Mouse (Mus musculus) forebrain, postnatal 0 days (tissue): ENCODE measurements at regions not wholly inside any gene's neighbourhood (a gene's known extent, or its start where the extent isn't known, plus 50 kb on each side); places are given as distances from the start of the nearest gene placed in this dataset.

Experiments
- ATAC-seq: fragments of 200-750 bp; cut with Nextera tagmentation; 2 replicates; pipeline ENCODE4 v1.8.0; 2017; ENCODE audit warnings: mild to moderate bottlenecking, moderate library complexity
- DNase-seq: peaks from one replicate; pipeline ENCODE4 v3.0.0-alpha.2; 2015
- H3K27ac ChIP-seq: fragments of 300-500 bp; sonication (generic); 2 replicates; pipeline ENCODE4 v1.5.1; 2014; ENCODE audit warnings: low read depth, mild to moderate bottlenecking, antibody characterized with exemption, low read length, moderate library complexity, mixed read lengths
- H3K27me3 ChIP-seq: fragments of 300-500 bp; sonication (generic); 2 replicates; pipeline ENCODE4 v1.6.1; 2014; ENCODE audit warnings: mild to moderate bottlenecking, low read length, mixed read lengths; ENCODE audit not compliant: insufficient read depth
- H3K36me3 ChIP-seq: fragments of 300-500 bp; sonication (generic); 2 replicates; pipeline ENCODE4 v1.6.1; 2014; ENCODE audit warnings: mild to moderate bottlenecking, moderate library complexity; ENCODE audit not compliant: insufficient read depth
- H3K4me1 ChIP-seq: fragments of 300-500 bp; sonication (generic); 2 replicates; pipeline ENCODE4 v1.6.1; 2014; ENCODE audit warnings: antibody characterized with exemption; ENCODE audit not compliant: insufficient read depth
- H3K4me2 ChIP-seq: fragments of 300-500 bp; sonication (generic); 2 replicates; pipeline ENCODE4 v1.6.1; 2014; ENCODE audit warnings: low read depth, mild to moderate bottlenecking, moderate library complexity
- H3K4me3 ChIP-seq: fragments of 300-500 bp; sonication (generic); 2 replicates; pipeline ENCODE4 v1.5.1; 2014; ENCODE audit warnings: low read depth, low read length, mixed read lengths
- H3K9ac ChIP-seq: fragments of 300-500 bp; sonication (generic); 2 replicates; pipeline ENCODE4 v1.6.1; 2014; ENCODE audit warnings: mild to moderate bottlenecking
- H3K9me3 ChIP-seq: fragments of 300-500 bp; sonication (generic); 2 replicates; pipeline ENCODE4 v1.6.1; 2016; ENCODE audit warnings: low read length
- CTCF ChIP-seq: sonication (generic); IDR thresholded peaks from 2 replicates; pipeline ENCODE4 v1.5.1; 2016; ENCODE audit warnings: antibody characterized with exemption, control low read depth, low read depth
- WGBS: fragments of 180-500 bp; shearing (Covaris S2); extraction: QIAGEN DNeasy Blood & Tissue Kit; methylation state at CpG from one replicate; pipeline ENCODE4 v1.1.7; 2014; 5-methylcytosine and 5-hydroxymethylcytosine counted together

- DNase-seq (no peak), ATAC-seq (no peak)
- no peak for TF ChIP-seq CTCF
- no peaks in the 10 kb centered on the region for H3K9me3 ChIP-seq
- H3K4me1 ChIP-seq: no peaks in the 10 kb centered on the region
- no peak overlapping the region for H3K4me3 ChIP-seq
- H3K4me2 ChIP-seq: no peak overlapping the region
- H3K9ac ChIP-seq: no peak overlapping the region
- H3K27ac ChIP-seq: no peak overlapping the region
- WGBS: 90% methylated on average over 8 of the region's 8 CpGs
- H3K36me3 ChIP-seq: no peaks in the 10 kb centered on the region
- no peaks in the 10 kb centered on the region for H3K27me3 ChIP-seq
Measured at GRCm38 (mm10) chr7:36224416-36224815, 421.6 kb upstream of the Zfp507 start.

- no peak for DNase-seq
- Histone ChIP-seq H3K4me2 (no peak overlapping the region), H3K4me3 (no peak overlapping the region), H3K4me1 (no peaks in the 10 kb centered on the region), H3K27me3 (no peaks in the 10 kb centered on the region), H3K27ac (no peak overlapping the region), H3K9me3 (no peaks in the 10 kb centered on the region), H3K36me3 (no peaks in the 10 kb centered on the region), H3K9ac (no peak overlapping the region)
- WGBS: 50% methylated on average over 2 of the region's 2 CpGs
- no peak for TF ChIP-seq CTCF
- ATAC-seq: no peak
Measured at GRCm38 (mm10) chr7:36218386-36218785, 415.6 kb upstream of the Zfp507 start.

GRCm38 (mm10) chr7:36210034-36210433, 407.2 kb upstream of the Zfp507 start:
- no peak overlapping the region for H3K4me3 ChIP-seq
- no peak overlapping the region for H3K9ac ChIP-seq
- ATAC-seq: no peak
- 92% methylated on average over 4 of the region's 4 CpGs for WGBS
- H3K4me1 ChIP-seq: no peaks in the 10 kb centered on the region
- 0 out of 2 replicates have a peak, but pooled peaks cover 2% of the 10 kb centered on the region for H3K9me3 ChIP-seq
- H3K36me3 ChIP-seq: no peaks in the 10 kb centered on the region
- no peak overlapping the region for H3K27ac ChIP-seq
- no peaks in the 10 kb centered on the region for H3K27me3 ChIP-seq
- H3K4me2 ChIP-seq: no peak overlapping the region
- TF ChIP-seq CTCF: no peak
- no peak for DNase-seq

- peak; percentile 75 for DNase-seq
- H3K27me3 ChIP-seq: no peaks in the 10 kb centered on the region
- H3K9ac ChIP-seq: no peak overlapping the region
- no peaks in the 10 kb centered on the region for H3K4me1 ChIP-seq
- no peak overlapping the region for H3K4me3 ChIP-seq
- H3K36me3 ChIP-seq: no peaks in the 10 kb centered on the region
- H3K27ac ChIP-seq: no peak overlapping the region
- 36% methylated on average over 17 of the region's 17 CpGs for WGBS
- H3K9me3 ChIP-seq: 0 out of 2 replicates have a peak, but pooled peaks cover under 1% of the 10 kb centered on the region
- TF ChIP-seq CTCF: no peak
- no peak overlapping the region for H3K4me2 ChIP-seq
- peak; percentile 70; the same call in 1 of the 2 replicates for ATAC-seq
Measured at GRCm38 (mm10) chr7:36207525-36208260, 404.9 kb upstream of the Zfp507 start.

GRCm38 (mm10) chr7:36198091-36198700, 395.4 kb upstream of the Zfp507 start:
- 82% methylated on average over 16 of the region's 16 CpGs for WGBS
- H3K27me3 ChIP-seq: no peaks in the 10 kb centered on the region
- no peak for ATAC-seq
- no peak overlapping the region for H3K4me3 ChIP-seq
- no peaks in the 10 kb centered on the region for H3K4me1 ChIP-seq
- DNase-seq: no peak
- H3K9ac ChIP-seq: no peak overlapping the region
- no peak overlapping the region for H3K4me2 ChIP-seq
- 0 out of 2 replicates have a peak, but pooled peaks cover 3% of the 10 kb centered on the region for H3K9me3 ChIP-seq
- no peak overlapping the region for H3K27ac ChIP-seq
- H3K36me3 ChIP-seq: no peaks in the 10 kb centered on the region
- no peak for TF ChIP-seq CTCF

- Histone ChIP-seq H3K4me1 (no peaks in the 10 kb centered on the region), H3K27ac (no peak overlapping the region), H3K36me3 (no peaks in the 10 kb centered on the region), H3K27me3 (no peaks in the 10 kb centered on the region), H3K4me3 (no peak overlapping the region), H3K9me3 (no peaks in the 10 kb centered on the region), H3K9ac (no peak overlapping the region), H3K4me2 (no peak overlapping the region)
- ATAC-seq (no peak), DNase-seq (no peak)
- no peak for TF ChIP-seq CTCF
- 85% methylated on average over 18 of the region's 18 CpGs for WGBS
Measured at GRCm38 (mm10) chr7:36196154-36196720, 393.4 kb upstream of the Zfp507 start.

- H3K36me3 ChIP-seq: no peaks in the 10 kb centered on the region
- H3K4me2 ChIP-seq: no peak overlapping the region
- H3K4me3 ChIP-seq: no peak overlapping the region
- peaks cover 4% of the 10 kb centered on the region for H3K27me3 ChIP-seq
- H3K4me1 ChIP-seq: no peaks in the 10 kb centered on the region
- ATAC-seq (no peak), DNase-seq (no peak)
- TF ChIP-seq CTCF: no peak
- 83% methylated on average over 8 of the region's 8 CpGs for WGBS
- no peak overlapping the region for H3K27ac ChIP-seq
- no peaks in the 10 kb centered on the region for H3K9me3 ChIP-seq
- no peak overlapping the region for H3K9ac ChIP-seq
Measured at GRCm38 (mm10) chr7:36192645-36193044, 389.8 kb upstream of the Zfp507 start.
